Mouse (Mus musculus) adipocyte (in vitro differentiated cells): ENCODE data around the gene Ggt6.
"Not testable (repeated sequence)": the region's sequence is repeated elsewhere in the genome, so short reads cannot be mapped to it uniquely, and the experiment has no call there.

ENCODE experiments used
- DNase-seq: peaks from one replicate; pipeline ENCODE4 v3.0.0-alpha.2; 2016; ENCODE audit warnings: low spot score

Ggt6 gene

DNA sequence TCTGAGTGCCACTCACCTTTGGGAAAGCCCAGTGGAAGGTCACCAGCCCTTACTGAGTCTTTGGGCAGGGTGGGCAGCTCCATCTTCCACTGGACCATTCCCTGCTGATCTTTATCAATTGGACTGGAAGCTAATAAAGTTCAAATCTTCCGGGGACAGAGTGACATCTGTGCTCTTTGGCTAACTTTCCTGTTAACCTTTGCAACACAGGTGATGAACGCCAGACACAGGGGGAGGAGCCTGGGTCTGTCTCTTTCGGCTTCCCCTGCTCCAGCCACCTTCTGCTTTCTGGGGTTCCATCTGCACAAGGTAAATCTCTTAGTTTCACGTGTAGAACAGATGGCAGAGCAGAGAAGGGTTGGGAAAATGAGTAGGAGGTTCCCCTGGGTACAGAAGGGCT is 3.1 kb downstream of the Ggt6 start:
- DNase-seq: no peak

GRCm38 (mm10) chr11:72440597-72440964 is 5.3 kb downstream of the Ggt6 start:
- DNase-seq: not testable (repeated sequence)

DNA sequence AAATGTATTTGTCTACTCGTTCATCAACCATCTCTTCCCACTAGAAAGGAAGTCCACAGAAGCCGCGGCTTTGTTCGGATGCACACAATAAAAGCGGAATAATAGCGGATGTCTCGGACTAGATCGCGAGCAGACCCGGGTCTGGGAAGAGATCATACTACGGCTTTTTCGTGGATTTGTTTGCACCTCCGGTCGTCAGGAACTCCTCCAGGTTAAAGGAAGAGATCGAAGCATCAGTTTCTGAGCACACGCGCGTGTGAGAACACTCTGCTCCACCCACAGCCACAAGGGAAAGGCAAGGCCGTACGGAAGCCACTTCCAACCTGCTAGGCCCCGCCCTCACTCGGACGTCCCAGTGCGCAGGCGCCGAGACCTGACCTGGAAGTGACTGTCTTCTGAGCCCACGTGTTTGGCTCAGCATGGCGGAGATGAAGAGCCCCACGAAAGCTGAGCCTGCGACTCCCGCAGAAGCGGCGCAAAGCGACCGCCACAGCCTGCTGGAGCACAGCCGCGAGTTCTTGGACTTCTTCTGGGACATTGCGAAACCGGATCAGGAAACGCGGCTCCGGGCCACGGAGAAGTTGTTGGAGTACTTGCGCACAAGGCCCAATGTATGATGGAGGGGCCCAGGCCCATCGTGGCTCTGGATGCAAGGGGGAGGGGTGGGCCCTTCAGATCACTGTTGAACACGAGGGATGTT is 5.8 kb downstream of the Ggt6 start, which contains the start of gene Mybbp1a:
Gene Mybbp1a, plus strand, starts transcription at position 391 of the 700 bp plus-strand sequence.
- peak; percentile 97 for DNase-seq

DNA sequence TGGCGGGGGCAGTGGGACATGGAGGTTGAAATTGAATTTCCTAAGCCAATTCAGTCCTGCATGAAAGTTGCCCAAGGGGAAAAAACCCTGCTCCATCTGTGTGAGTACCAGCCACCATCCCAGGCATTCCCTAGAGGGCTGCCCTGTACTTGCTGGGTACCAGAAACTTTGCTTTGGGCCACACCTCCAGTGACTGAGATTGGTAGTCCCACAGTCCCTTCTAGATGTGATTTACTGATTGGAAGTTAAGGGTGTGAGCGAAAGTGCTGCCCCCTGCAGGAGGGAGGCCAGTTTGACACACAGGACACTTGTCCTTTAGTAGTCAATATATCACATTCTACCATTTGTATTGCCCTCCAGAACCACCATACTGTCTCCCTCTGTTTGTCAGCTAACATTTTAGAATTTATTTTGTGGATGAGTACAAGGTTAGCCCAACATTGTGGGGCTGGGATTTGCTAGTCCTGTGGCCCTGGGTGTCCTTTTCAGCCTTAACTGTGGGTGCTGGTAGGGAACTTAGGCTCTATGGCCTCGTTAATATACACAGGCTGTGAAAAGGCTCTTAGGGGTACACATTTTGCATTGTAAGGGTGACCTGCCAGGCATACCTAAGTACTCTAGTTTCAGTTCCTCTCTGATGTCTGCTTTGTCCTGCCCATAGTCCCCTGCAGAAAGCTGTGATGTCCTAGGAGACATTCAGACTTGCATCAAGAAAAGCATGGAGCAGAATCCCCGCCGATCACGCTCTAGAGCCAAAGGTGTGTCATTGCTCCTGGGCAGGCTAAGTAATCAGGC is 11.2 kb downstream of the Ggt6 start:
- DNase-seq: peak; percentile 61

GRCm38 (mm10) chr11:72447475-72447874 is 12.1 kb downstream of the Ggt6 start:
- no peak for DNase-seq

DNA sequence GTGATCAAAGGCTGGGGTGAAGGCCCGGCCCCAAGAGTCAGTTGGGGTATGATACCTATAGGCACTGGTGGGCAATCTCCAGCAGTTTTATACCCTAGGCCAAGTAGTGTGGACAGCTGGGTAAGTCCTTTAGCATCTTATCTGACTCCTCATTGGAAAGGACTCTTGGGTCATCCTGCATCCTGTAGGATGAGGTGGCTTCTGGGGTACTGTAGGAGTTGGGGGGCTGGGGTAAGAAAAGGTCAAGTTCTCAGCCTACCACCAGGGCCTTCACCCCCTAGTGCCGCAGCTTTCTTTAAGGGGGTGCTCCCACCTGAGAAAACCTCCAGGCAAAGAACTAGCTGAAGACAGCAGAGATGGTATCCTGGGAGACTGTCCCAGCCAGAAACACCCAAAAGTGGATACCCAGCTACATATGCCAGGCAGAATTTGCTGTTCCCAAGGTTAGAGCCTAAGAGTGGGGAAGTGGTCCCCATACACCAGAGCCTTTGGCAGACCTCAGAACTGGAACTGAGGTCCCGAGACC is 16.9 kb downstream of the Ggt6 start:
- no peak for DNase-seq

DNA sequence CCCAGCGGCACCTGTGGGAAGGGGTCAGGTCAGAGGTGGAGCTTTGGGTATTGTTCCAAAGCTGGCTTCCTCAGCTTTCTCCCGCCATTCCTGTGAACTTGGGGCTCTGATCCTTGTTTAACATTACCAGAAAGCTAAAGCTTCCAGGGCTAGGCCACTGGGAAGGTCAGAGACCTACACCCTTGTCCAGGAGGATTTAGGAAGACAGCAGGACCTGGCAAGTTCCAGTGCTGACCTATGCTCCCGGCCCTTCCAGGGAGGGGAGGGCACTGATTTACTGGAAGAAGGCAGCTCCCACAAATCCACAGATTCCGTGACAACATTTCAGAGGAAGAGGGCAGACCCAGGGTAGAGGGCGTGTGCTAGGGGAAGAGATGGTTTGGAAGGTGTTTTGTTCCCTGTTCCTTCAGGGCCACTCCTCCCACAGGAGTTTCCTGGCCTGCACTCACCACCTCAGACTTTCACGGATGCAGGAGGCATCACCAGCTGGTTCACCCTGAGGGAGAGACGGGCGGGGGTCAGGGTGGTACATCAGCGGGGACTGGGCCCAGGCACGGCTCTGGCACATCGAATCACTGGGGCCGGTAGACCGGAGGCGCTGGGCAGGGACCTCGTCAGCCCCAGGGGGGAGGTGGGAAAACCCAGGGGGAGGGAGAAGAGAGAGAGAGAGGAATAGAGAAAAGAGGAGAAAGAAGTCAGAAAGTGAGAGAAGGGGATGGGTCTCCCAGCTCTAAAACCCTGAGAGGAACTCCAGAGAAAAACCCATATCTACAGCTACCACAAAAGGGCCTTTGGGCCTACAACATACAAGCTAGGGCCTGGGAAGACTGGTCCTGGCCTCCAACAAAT is 18.0 kb downstream of the Ggt6 start:
- no peak for DNase-seq

DNA sequence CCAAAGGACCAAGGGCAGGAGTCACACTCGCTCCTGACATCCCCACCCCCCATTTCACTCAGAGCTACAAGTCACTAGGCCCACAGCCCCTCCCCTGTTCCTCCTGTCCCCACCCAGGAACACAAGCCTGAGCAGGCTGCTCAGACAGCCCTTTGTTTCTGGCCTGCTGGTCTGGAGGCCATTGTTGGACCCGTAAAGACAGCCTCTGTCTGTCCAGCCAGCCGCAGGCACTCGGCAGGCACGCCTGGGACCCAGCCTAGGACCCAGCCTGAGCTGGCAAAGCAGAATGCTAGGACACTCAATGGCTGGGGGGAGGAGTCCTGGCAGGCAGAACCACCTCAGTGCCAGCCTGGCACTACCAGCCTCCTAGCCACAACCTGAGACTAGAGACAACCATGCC is 20.4 kb downstream of the Ggt6 start:
- no peak for DNase-seq

DNA sequence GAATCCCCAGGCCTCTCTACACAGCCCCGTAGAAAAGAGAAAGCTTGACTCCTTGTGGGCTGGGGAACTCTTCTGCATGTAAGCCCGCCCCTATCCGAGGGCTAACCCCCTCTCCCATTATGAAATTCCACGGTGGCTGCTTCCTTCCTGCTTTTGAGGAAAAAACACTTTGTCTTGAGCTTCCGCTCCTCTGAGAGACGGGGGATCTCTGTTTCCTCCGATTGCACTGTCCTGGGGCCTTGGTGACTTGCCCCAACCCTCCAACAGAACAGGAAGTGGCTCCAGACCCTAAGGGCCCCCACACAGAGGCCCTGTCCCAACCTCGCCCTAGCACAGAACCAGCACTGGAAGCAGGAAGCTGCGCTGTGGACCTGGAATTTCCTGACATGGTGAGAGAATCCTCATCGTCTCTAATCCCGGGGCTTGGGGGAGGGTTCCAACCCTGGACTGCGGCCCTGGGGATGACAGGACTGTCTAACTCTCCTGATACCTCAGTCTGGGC is 22.7 kb downstream of the Ggt6 start:
- no peak for DNase-seq

DNA sequence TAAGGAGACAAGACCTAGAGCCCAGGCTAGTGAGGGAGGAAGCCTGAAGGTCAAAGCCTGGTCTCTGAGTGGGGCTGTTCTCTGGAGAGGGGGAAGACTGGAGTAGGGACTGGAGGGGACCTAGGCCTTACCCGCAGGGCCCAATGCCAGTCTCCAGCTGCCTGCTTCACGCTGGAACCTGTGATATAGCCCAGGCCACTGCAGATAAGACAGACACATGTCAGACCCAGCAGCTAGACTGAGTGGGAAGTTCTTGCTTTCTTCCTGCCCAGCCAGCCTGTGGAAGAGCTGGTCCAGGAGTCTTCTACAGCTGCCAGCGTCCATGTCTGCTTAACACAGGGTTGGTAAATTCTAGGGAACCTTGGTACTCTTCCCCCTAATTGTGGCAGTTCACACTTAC is 23.2 kb downstream of the Ggt6 start:
- DNase-seq: no peak

DNA sequence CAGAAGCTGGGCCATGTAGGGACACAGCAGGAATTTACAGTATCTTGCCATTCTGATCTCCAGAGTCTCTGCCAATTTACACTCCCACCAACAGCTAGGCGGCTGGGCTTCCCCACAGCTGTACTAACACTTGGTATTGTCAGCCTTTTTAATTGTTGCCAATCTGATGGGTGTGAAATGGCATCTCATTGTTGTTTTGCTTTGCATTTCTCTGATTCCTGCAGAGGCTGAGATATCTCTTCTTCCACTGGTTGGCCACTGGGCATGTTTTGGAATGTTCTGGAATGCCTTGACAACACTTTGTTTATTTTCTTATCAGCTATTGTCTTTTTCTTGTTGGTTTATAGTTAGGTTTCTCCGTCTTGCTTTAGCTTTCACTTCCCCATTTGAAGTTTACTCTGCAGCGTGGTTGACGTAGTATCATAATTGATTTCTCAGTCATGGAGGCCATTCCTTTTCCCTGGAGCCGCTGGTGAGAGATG is 26.2 kb downstream of the Ggt6 start:
- peak; percentile 60 for DNase-seq

- DNase-seq: no peak
Observed at GRCm38 (mm10) chr11:72464821-72465220, 29.5 kb downstream of the Ggt6 start.

DNA sequence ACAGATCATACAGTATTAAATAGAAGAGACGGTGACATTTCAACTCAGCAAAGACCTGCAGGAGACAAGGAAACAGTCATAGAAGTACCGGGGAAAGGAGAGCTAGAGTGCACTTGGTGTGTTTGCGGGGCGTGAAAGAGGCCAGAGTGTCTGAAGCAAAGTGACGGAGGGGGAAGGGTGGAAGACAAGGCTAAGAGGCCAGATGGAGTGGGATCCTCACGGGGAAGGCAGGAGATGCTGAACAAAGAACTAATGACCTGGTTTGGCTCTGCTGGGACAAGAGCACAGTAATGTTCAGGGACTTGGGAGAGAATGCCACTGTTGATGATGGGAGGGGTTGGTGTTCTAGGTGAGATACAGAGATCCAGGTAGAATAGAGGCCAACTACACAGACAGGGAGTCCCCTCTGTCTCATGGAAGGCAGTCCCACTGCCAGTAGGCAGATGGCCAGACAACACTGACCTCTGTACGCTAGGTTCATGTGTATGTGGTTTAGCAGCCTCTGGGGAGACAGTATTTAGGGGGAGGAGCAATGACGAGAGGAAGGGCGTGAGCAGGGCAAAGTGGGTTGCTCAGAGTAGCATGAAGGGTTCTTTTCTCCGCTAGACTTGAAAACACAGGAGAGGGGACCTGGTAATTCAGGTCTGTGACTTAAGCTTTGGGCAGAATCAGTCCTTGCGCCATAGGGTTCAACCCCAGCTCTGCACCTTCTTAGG is 30.8 kb downstream of the Ggt6 start:
- DNase-seq: no peak

DNA sequence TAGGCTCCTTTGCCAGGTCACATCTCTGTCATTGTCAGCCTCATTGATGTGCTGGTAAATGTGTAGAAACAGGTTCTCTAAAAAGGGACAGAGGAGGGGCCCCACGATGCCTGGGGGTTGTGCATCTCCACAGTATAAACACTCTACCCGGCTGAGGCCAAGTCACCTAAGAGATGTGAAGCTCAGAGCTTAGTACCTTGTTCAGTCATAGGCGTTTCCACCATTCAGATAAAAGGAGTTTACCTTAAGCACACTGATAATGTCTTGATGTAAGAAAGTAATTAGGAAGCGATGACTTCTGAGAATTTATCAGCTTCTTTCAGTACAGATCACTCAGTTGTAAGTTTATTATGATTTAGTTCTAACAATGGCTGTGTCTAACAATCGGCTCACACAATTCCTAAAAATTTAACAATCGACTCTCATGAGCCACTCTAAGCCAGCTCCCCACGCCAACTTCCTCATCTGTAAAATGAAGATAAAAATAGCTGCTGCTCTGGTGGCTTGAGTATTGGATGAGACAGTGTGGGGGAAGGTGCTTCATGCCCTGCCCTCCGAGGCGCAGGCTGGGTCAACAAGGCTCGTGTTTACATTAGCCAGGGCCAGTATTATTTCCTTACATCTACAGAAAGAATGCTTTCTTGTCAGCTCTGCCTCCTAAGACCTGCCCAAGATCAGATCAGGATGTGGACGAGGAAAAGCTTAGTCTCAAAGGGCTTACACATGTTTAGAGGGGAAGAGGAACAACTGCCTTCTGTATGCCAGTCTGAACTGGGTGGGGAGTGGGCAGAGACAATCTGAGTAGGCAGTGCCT is 31.6 kb downstream of the Ggt6 start:
- no peak for DNase-seq

GRCm38 (mm10) chr11:72468525-72468924 is 33.2 kb downstream of the Ggt6 start:
- no peak for DNase-seq

- DNase-seq: peak; percentile 39
Observed at GRCm38 (mm10) chr11:72469217-72469616, 33.9 kb downstream of the Ggt6 start.

- no peak for DNase-seq
Observed at GRCm38 (mm10) chr11:72470004-72470403, 34.7 kb downstream of the Ggt6 start.

- DNase-seq: peak; percentile 70
Observed at GRCm38 (mm10) chr11:72471381-72471780, 36.1 kb downstream of the Ggt6 start.

GRCm38 (mm10) chr11:72473540-72473939 is 38.2 kb downstream of the Ggt6 start:
- no peak for DNase-seq

GRCm38 (mm10) chr11:72474926-72475325 is 39.6 kb downstream of the Ggt6 start:
- peak; percentile 56 for DNase-seq
